Mouse (Mus musculus): Measurements from ENCODE around the gene Pnn. TPM values are rescaled to one million over a fixed set of nuclear protein-coding genes. Genes with fewer than 3 reads are reported as not detected.
"Not testable (repeated sequence)": the region's sequence is repeated elsewhere in the genome, so short reads cannot be mapped to it uniquely, and the experiment has no call there.

Pnn gene
- 10 to 100 TPM; 16.5 to 21.3 TPM for total RNA-seq (2021)
- long read RNA-seq, experiment 1, transcript Pnn-201 (9 exons, 3,485 nt): major isoform, 8 of 9 reads
- long read RNA-seq, experiment 1, partial matches to known transcripts: 0 of 9 reads
- long read RNA-seq, experiment 1, other reads (novel, unspliced or antisense): 1 of 9 reads
- long read RNA-seq, experiment 2, transcript Pnn-201 (9 exons, 3,485 nt): major isoform, 8 of 16 reads
- long read RNA-seq, experiment 2, partial matches to known transcripts: 1 of 16 reads
- long read RNA-seq, experiment 2, other reads (novel, unspliced or antisense): 7 of 16 reads

DNA sequence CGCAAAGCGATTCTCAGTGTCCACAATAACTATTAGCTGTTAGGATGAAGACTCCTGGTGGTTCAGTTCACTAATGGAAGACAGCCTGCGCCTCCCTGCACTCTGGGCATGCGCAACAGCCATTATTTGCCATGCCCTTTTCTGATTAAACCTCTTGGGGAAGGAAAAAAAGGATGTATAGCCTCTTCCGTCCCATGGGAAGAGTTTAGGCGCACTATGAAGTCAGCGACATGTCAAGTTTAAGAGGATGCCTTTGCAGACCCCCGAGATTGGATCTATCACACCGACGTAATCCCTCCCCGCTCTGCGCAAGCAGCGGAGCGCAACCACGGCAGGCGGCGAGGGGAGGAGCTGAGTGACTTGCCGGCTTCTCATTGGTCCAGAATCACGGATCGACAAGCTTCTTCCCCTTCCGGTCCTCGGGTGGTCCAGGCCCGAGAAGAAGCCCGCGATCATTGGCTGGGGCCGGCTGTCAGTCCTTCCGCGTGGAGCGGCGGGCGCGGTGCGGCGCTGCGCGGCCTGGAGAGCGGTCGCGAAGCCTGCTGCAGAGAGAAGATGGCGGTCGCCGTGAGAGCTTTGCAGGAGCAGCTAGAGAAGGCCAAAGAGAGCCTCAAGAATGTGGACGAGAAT lies at the start of gene Pnn:
Gene Pnn, plus strand, starts transcription at position 437 of the 630 bp plus-strand sequence.
- intact Hi-C loops (cut with DNase I): loop anchor here (5.0 kb wide), 1 partner anchor 54 kb away; the partner anchor contains the start of genes Gemin2 and Sec23a
- DNase-seq: peak; percentile 89 to 95

DNA sequence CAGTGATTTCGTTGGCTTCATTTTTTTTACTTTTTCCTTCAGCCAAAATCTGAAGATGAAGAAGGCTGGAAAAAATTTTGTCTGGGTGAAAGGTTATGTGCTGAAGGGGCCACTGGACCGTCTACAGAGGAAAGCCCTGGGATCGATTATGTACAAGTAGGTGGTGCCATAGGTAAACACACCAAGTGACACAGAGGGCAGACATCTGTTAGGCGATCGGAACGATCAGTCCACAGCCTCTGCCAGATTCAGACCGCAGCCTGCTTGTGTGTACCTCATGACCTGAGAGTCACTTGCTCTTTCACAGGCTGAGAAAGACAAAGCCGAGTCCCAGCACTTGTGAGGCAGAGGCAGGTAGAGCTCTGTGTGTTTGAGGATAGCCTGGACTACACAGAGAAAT lies 48.7 kb upstream of the Pnn start:
- intact Hi-C loops (cut with DNase I): loop anchor here (5.0 kb wide), 1 partner anchor 34 kb away; no protein-coding TSS in a partner anchor
- DNase-seq: no peak

DNA sequence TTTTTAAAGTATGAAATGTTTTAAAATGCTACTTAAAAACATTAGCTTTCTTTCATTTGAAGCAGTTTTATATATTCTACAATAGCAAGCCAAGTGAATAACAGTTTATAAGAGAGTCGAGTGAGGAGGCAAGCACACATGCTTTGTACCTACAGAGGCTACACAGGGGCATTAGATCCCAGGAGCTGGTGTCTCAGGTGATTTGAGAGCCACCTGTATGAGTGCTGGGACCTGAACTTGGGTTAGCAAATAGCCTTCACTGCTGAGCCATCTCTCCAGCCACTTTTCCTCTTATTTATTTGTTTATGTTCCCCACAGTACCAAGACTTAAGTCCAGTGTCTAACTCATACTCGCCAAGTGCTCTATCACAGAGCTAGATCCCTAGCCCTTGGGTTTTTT lies 46.8 kb upstream of the Pnn start:
- no peak for DNase-seq
- intact Hi-C loops (cut with DNase I): loop anchor here (5.0 kb wide), 1 partner anchor 32 kb away; no protein-coding TSS in a partner anchor

DNA sequence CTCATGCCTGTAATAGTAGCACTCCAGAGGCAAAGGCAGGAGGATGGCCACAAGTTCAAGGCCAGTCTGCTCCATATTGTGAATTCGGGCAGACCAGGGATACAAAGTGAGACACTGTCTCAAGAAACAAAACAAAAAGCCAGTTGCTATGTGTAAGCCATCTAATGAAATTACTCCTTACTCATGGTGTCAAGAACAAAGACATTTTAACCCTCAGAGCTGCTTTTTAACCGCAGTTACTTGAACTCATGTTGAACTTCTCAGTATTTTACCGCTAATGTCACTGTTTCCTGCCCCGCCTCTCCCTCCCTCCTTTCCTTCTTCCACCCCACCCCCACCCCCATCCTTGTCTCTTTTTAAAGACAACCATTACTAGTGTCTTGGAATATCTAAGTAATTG lies 45.4 kb upstream of the Pnn start:
- intact Hi-C loops (cut with DNase I): no loop called here
- DNase-seq: no peak

DNA sequence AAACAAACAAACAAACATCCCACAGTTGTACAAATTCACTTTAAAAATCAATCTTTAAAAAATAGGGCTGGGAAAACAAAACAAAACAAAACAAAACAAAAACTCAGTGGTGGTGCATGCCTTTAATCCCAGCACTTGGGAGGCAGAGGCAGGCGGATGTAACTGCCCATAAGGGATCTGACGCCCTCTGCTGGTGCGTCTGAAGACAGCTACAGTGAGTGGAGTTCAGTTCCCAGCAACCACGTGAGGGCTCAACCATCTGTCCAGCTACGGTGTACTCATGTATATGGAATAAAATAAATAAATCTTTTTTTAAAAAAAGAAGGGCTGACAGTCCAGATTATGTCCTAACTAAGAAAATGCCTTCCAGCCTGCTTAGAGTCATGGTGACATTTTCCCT lies 34.6 kb upstream of the Pnn start:
- no peak for DNase-seq
- intact Hi-C loops (cut with DNase I): no loop called here

DNA sequence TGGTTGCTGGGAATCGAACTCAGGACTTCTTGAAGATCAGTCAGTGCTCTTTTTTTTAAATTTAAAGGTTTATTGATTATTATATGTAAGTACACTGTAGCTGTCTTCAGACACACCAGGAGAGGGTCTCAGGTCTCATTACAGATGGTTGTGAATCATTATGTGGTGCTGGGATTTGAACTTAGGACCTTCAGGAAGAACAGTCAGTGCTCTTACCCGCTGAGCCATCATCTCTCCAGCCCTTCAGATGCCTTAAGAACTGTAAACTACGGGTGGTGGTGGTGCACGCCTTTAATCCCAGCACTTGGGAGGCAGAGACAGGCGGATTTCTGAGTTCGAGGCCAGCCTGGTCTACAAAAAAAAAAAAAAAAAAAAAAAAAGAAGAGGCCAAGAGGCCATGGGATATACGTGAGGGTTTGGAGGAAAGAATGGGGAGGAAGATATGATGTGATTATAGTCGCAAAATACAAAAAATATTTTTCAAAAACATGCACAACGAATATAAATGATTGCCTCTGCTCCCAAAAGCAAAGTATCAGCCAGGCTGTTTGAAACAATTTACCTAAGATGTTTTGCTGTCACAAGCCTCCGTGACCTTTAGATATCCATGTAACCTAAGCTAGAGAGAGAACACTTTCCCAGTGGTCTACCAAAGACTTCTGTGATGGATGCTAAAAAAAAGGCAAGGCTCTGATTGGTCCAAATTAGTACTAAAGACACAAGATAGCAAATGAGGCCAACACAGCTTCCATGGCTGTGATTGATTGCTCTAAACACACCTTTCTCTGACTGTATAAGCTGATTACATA lies 27.3 kb upstream of the Pnn start:
- intact Hi-C loops (cut with DNase I): no loop called here
- DNase-seq: no peak

DNA sequence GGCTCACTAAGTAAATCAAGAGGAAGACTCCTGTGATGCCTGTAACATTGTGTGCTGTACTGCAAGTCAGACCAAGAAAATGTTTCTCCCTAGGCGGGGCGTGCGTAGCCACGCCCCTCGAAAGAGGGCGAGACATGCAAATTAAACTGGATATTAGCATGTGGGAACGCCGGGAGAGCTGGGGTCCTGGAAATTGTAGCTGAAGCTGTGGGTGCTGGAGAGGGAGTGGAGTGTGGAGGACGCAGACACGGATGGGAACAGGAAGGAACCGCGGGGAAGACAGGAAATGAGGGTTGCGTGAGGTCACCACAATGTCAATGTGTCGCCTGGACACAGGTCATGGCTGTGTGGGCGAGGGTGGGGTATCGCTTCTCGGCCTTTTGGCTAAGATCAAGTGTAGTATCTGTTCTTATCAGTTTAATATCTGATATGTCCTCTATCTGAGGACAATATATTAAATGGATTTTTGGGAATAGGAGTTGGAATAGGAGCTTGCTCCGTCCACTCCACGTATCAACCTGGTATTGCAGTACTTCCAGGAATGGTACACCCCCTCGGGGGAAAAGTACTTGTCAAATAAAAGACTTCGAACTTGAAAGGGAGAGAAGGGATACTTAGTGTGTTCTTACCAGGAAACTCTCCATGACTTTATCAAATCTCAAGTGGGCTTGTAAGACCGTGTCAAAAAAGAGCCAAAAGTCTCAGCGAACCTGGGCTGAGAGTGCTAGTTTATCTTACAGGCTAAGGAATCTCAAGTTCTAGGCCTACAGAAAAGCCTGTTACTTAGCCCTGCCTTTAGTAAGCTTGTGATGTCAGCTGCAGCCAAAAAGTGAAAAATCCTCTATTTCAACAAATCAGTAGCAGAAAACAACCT lies 26.5 kb upstream of the Pnn start:
- intact Hi-C loops (cut with DNase I): no loop called here
- DNase-seq: no peak

DNA sequence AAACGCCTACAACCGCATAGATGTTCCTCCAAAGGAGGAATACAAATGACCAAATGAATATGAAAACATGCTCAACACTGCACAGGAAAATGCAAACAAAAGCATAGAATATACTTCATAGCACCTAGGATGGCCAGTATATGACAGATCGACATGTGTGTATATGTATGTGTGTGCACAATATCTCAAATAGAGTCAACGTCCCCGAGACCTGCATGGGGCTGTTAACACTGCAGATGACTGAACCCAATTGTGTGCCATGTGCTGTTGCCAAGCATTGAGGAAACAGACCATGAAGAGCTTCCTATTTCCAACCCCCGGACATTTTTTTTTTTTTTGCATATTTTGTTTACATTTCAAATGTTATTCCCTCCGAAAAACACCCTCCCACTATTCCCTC lies 25.8 kb upstream of the Pnn start:
- DNase-seq: no peak
- intact Hi-C loops (cut with DNase I): no loop called here

DNA sequence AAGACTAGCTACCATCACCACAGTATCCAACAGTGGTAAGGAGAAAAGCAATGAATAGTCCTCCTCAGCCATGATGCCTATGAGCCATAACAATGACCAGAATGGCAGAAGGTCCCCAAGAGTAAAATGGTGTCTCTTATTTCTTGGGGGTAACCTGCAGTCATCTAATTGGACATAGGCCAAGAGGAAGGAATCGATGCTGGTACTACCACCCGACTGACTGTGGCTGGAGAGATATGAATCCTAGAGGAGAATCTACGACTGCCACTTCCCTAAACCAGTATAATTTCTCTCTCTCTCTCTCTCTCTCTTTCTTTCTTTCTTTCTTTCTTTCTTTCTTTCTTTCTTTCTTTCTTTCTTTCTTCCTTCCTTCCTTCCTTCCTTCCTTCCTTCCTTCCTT lies 14.2 kb upstream of the Pnn start:
- intact Hi-C loops (cut with DNase I): loop anchor here (5.0 kb wide), 1 partner anchor 35 kb away; no protein-coding TSS in a partner anchor
- no peak for DNase-seq

DNA sequence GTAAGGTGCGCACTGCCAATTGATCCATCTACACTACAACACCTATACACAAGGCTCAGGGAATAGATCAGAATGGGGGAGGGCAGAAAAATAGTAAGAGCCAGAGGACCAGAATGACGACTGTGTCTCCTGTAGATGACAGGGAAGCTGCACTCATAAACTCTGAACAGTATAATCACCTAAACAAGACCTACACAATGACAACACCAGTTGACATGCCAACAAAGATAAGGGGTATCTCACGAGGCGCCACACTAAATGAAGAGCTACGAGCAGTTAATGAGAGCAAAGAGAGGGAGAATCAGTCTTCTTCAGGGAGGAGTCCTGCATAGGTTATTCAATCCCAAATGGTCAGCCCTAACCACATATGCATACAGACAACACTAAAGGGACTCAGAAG lies 13.5 kb upstream of the Pnn start:
- DNase-seq: no peak
- intact Hi-C loops (cut with DNase I): loop anchor here (5.0 kb wide), 1 partner anchor 36 kb away; no protein-coding TSS in a partner anchor

DNA sequence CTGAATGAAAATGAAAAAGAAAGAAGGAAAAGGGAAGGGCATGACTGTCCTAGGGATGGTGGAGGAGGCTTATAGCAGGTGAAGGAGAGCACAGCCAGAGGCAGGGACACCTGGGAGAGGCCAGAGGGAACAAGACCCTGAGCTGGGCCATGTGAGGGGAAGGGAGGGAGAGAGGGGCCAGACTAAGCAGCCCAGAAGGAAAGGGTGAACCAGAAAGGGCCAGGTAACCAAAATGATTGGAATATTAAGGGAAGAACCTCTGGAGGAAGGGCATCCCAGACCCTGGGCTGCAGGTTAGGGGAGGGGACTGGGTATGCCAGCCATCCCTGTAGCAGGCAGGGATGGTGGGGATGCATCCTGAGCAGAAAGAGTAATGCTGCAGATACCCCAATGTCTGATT lies 12.7 kb upstream of the Pnn start:
- intact Hi-C loops (cut with DNase I): loop anchor here (5.0 kb wide), 1 partner anchor 37 kb away; no protein-coding TSS in a partner anchor
- no peak for DNase-seq

DNA sequence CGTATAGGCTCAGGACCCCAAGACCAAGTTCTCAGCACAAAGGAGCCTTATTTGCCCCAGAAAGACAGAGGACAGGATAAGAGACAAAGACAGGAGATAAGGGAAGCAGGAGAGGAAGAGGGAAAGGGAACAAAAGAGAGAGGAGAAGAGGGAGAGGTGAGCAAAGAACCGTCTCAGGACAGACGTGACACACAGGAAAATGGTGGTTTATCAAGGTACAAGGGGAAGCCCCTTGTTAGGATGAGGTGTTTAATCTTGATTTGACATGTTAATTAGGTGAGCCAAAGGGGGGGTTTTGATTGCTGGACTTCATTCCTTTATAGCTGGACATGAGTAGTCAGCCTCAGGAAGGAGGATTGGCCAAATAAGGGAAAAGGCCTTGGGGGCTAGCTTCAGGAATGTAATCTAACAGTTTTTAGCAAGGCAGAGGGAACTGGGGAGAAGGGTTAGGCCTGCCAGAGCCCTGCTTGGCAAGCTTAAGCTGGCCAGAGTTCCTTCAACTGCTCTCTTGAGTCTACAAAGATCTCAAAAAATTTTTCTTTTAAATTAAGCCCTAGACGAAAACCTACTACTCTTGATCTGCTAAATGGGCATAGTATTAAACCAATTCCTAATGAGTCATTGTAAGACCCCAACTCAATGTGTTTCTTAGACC lies 11.4 kb upstream of the Pnn start:
- intact Hi-C loops (cut with DNase I): no loop called here
- DNase-seq: no peak

DNA sequence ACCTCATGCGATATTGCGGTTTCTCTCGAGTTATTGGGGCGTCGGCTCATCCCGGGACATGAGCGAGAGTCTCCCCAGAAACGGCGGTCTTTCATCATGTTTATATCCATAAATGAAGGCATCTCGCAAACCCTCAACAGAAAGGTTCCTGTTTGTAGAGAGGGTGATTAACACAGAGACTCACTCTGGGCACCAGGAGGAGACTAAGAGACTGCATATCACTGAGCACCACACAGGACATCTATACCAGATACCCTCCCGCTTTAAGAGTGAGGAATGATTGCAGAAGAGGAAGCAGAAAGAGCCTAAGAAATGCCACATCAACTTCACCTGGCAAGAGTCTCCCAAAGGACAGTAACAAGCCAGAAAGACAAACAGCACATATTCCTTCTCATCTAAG lies 10.5 kb upstream of the Pnn start:
- no peak for DNase-seq
- intact Hi-C loops (cut with DNase I): no loop called here

DNA sequence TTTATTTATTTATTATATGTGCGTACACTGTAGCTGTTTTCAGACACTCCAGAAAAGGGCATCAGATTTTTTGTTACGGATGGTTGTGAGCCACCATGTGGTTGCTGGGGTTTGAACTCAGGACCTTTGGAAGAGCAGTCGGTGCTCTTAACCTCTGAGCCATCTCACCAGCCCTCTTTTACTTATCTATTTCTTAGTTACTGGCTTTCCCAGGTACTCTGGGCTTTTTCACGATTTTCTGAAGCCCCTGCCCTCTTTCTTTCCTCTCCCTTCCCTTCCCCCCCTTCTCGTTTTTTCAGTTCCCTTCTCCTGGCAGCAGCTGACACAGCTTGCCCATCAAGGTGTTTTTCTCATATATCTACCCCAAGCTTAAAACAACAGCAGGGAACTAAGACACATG lies 8.4 kb upstream of the Pnn start:
- intact Hi-C loops (cut with DNase I); DNase-seq: not testable (repeated sequence)

DNA sequence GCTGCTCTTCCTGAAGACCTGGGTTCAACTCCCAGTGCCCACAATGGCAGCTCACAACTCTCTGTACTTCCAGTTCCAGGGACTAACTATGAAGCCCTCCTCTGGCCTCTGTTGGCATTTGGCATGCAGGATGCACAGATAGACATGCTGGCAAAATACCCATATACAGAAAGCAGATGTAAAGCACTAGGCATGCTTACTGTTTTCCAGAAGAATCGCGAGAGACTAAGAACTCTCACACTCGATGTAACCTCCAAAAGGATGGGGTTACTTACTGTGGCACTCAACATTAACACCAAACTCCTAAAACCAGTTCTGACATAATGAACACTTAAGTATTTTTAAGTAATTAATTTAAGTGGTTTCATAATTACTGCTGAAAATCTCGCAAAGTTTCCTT lies 6.4 kb upstream of the Pnn start:
- intact Hi-C loops (cut with DNase I): no loop called here
- DNase-seq: no peak

DNA sequence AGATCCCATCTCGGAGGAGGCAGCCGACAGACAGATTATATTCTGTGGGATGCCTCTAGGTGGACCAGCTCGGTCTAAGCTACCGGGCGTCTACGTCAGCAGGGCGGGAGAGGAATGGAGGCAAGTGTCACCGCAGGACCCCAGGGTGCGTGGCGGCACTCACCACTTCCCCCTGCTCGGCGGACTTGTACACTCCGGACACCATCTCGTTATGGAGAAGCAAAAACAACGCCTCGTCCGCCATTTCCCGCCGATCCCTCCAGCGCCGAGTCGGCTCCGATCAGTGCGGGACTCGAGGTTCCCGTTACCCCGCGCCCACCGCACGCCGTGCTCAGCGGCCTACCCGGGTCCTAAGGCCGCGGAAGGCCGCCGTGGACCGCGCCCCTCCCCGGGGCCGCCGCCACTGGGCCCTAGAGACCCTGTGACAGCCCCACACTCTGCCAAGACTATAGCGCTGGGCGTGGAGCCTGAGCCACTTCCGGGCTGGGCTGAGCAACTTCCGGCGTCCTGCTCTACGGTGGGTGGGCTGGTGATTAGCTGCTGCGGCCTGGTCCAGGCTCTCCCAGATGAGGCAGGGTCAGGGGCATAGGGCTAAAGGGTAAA lies 5.6 kb upstream of the Pnn start, which contains the start of gene Trappc6b:
Gene Trappc6b, minus strand, starts transcription at position 480 of the 603 bp plus-strand sequence.
- intact Hi-C loops (cut with DNase I): no loop called here
- peak; percentile 74 to 76 for DNase-seq

DNA sequence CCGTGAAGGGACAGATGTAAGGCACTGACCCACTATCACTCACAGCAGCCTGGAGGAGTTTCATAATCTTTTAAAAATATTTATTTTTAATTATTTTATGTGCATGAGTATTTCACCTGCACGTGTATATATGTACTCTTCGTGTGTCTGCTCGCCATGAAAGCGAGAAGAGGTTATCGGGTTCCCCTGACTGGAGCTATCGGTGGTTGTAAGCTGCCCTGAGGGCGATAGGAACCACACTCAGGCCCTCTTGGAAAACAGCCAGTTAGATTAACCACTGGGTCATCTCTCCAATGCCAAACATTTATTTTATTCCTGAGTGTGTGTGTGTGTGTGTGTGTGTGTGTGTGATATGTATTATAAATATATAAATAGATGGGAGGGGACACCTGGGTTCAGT lies 1.8 kb upstream of the Pnn start:
- intact Hi-C loops (cut with DNase I): loop anchor here (5.0 kb wide), 1 partner anchor 53 kb away; the partner anchor contains the start of genes Gemin2 and Sec23a
- DNase-seq: no peak

DNA sequence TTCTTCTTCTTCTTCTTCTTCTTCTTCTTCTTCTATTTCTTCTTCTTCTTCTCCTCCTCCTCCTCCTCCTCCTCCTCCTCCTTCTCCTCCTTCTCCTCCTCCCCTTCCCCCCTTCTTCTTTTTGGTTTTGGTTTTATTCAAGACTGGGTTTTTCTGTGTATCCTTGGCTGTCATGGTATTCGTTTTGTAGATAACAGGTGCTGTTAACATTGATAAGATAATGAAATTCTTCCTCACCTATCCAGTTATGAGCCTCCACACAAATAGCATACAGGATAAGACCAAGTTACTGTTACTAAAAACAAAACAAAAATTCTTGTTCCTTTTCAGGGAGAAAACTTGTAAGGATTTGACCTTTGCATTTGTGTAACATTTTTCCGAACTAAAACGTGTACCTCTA lies 908 bp upstream of the Pnn start:
- DNase-seq: no peak
- intact Hi-C loops (cut with DNase I): loop anchor here (5.0 kb wide), 1 partner anchor 53 kb away; the partner anchor contains the start of genes Gemin2 and Sec23a

DNA sequence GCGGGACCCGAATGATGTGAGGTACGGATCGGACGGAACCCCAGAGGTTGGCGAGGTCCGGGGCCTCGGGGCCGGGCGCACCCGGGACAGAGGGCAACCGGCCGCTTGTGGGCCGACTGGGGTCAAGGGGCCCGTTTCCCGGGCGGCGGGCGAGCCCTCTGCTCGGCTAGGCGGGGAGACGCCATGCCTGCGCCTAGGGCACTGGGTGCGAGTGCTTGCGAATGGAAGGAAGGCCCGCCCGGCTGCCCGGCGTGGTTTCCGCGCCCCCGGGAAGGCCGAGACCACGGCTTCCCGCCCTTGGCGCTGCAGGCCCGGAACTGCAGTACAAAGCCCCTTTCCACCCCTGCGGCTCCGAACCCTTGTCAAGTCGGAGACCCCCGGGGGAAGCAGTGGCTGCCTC lies 411 bp downstream of the Pnn start:
- intact Hi-C loops (cut with DNase I): loop anchor here (5.0 kb wide), 1 partner anchor 55 kb away; the partner anchor contains the start of genes Gemin2 and Sec23a
- peak in 1 of 2 experiments; percentile 8 for DNase-seq

Measured in gastrocnemius, postnatal 36 days (tissue).